Mouse (Mus musculus) left cerebral cortex, adult 2 months (tissue): ENCODE data around the gene Dnajc30. TPM values are rescaled to one million over a fixed set of nuclear protein-coding genes. Genes with fewer than 3 reads are reported as not detected.
"Not testable (repeated sequence)": the region's sequence is repeated elsewhere in the genome, so short reads cannot be mapped to it uniquely, and the experiment has no call there.

ENCODE experiments used
- DNase-seq, 2 experiments: peaks; one replicate each; pipeline ENCODE4 v3.0.0; 2021 to 2022; ENCODE audit warnings: low spot score in 2 of 2, mixed read lengths in 1 of 2; ENCODE audit errors: extremely low spot score in 1 of 2
- H3K27ac ChIP-seq: fragments of 200-600 bp; 2 replicates; pipeline ENCODE4 v1.8.1; 2022
- H3K4me3 ChIP-seq: fragments of 200-600 bp; 2 replicates; pipeline ENCODE4 v1.8.1; 2022
- CTCF ChIP-seq: fragments of 200-600 bp; IDR thresholded peaks from 2 replicates; pipeline ENCODE4 v1.8.1; 2022; ENCODE audit warnings: antibody characterized with exemption, mild to moderate bottlenecking, moderate library complexity
- intact Hi-C: fragments of 180-260 bp; cut with DNase I; formaldehyde crosslinking; loops from one replicate; pipeline ENCODE4 v1.15.1; 2025
- total RNA-seq, 2 experiments: library from RNA; stranded (reverse); gene quantifications; 2 replicates each; pipeline ENCODE4 v1.2.3; 2021

Gene Dnajc30
- total RNA-seq, 2 experiments from 2014 or later = 38.6 to 41.7 TPM

DNA sequence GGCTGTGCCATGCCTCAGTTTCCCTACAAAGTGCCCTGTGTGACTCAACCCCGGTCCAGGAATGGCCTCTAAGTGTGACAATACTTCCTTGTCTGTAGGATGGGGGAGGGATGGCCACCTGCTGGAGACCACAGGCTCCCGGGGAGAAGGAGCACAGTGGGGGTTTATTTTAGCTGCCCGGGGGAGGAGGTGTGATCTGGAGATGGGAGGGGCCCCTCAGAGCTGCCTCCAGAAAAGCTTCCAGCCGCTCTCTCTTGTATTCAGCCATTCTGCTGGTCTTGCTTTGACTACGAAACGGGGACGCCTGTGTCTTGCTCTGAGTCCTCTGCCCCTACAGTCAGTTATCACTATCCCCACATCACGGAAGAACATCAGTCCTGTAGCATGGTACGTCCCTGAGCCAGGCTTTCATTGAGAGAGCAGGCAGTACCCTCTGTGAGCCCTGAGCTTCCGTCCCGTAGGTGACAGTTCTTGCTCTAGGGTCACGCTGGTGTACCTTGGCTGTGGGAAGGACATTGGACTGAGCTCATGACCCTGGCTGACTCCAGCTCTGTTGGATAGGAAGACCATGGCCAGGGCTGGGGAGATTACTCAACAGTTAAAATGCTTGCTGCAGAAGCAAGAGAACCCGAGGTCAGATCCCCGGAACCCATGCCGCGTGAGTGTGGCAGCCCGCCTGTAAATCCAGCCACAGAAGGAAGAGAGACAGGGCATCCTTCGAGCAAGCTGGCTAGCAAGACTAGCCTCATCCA, 28.2 kb upstream of the Dnajc30 start:
- peak; percentile 5 for TF ChIP-seq CTCF
- Histone ChIP-seq H3K27ac (peak overlapping the region; percentile 91), H3K4me3 (no peak overlapping the region)
- intact Hi-C loops = no loop called here
- peak; percentile 49 to 71 for DNase-seq

DNA sequence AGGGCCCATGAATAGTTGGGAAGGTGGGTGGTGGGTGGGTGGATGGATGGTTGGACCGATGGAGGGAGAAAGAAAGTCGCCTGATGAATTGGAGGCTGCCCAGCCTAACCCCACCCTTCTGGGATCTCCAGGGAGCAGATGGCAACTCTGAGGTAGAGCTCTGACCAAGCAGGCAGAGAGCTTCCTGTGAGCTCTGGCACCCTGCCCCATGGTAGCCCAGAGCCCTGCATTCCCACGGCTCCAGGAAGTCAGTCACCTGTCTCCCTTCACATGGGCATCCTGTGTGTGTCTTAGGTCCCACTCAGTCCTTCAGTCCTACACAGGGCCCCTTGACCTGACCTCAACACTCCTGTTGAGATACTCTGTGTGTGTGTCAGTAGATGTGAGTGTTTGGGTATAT, 26.1 kb upstream of the Dnajc30 start:
- DNase-seq = no peak
- Histone ChIP-seq H3K4me3 (no peak overlapping the region), H3K27ac (peak overlapping the region; percentile 91)
- intact Hi-C loops = no loop called here
- no peak for TF ChIP-seq CTCF

DNA sequence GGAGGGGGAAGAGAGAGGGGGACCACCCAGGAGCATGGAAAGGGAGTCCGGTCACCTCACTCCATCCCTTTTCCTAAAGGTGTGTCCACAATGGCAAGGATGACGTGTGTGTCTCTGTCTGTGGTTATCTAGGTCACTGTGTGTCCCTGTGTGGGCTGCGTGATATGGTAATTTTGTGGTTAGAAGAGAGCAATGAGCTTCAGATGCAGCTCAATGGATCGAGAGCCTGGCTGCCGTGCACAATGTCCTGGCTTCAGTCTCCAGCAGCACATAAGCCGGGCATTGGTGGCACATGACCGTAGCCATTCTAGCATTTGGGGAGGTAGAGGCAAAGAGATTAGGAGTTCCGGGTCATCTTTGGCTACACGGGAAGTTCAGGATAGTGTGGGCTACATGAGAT, 24.5 kb upstream of the Dnajc30 start:
- Histone ChIP-seq H3K27ac (peak overlapping the region; percentile 95), H3K4me3 (no peak overlapping the region)
- DNase-seq = no peak
- TF ChIP-seq CTCF = no peak
- intact Hi-C loops = no loop called here

DNA sequence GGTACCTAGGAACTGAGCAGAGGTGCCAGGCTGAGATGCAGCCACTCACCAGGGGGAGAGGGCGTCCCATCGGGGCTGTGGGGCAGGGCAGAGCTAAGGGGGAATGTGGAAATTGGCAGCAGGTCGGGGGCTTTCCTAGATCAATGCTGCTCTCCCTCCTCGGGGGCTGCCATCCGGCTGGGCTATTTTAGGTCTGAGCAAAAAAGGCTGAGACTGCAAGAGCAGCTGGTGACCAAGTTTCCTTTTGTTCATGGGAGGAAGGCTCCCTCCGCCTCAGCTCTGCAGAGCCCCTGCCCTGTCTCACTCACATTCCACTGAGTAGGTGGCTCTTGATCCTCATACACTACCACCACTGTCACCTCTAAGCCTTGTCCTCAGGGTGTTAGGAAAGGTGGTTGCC, 23.9 kb upstream of the Dnajc30 start:
- H3K4me3 ChIP-seq = no peak overlapping the region; the same call in 1 of the 2 replicates
- intact Hi-C loops = loop anchor here (1.0 kb wide), 1 partner anchor 14 kb away; no protein-coding TSS in a partner anchor
- DNase-seq = no peak
- peak overlapping the region; percentile 95 for H3K27ac ChIP-seq
- TF ChIP-seq CTCF = no peak

DNA sequence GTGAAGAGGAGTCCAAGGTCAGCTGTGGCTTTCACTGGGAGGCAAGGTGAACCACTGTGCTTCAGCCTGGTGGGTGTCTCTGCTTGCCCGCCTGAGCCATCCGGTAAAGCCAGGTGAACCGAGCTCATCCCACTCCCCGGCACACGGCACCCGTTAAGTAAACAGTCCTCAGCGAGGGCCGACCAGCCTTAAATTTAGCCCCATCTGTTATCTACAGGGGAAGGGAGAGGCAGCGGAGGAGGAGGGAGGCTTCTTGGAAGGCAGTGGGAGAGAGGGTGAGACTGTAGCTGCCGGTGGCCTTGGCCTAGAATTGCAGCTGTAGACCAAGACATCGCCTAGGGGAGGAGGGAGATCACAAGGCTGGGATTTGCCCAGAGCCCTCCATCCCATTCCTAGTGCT, 23.2 kb upstream of the Dnajc30 start:
- intact Hi-C loops = loop anchor here (1.0 kb wide), 1 partner anchor 14 kb away; no protein-coding TSS in a partner anchor
- Histone ChIP-seq H3K27ac (peak overlapping the region; percentile 95), H3K4me3 (no peak overlapping the region; the same call in 1 of the 2 replicates)
- DNase-seq = peak in 1 of 2 experiments; percentile 60
- TF ChIP-seq CTCF = no peak

DNA sequence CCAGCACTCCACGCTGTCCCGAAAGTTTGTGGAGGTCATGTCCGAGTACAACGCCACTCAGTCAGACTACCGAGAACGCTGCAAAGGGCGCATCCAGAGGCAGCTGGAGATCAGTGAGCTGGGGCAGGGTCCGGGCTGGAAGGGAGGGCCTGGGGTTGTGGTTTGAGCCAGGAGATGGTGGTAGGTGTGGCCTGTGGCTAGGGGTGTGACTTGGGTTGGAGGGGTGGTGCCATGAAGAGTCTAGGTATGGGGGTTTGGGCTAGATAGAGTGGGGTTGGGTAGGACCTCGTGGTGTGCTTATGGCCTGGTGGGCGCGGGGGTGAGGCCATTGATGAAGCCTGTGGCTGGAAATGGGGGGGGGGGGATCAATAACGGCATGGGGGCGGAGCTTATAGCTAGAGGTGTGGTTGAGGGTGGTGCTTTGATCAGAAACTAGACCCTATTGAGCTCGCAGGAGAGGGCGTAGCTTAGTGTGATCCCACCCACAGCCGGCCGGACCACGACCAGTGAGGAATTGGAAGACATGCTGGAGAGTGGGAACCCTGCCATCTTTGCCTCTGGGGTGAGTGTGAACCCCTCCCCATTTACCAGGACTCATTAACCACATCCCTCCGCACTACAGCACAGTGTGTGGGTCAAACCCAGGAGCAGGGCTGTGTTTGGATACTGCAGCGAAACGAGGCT, 21.8 kb upstream of the Dnajc30 start:
- no peak for DNase-seq
- TF ChIP-seq CTCF = no peak
- no peak overlapping the region for H3K4me3 ChIP-seq
- intact Hi-C loops = no loop called here
- peak overlapping the region; percentile 95 for H3K27ac ChIP-seq

DNA sequence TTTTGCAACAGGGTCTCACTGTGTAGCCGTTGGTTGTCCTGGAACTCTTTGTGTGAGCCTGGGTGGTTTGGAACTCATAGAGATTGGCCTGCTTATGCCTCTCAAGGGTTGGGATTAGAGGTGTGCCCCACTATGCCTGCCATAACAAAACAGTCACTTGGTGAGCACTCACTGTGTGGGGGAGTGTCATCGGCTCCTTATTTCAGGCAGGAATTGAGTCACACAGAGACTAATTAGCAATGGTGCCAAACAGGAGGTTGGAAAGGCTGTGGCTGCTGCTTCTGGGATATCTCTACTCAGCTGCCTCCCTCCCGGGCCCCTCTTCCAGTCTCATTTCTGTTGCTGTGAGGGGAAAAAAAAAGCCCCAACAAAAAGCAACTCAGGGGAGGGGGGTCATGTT, 19.4 kb upstream of the Dnajc30 start:
- Histone ChIP-seq H3K4me3 (no peak overlapping the region), H3K27ac (peak overlapping the region; percentile 32; the same call in 1 of the 2 replicates)
- intact Hi-C loops = no loop called here
- DNase-seq = no peak
- no peak for TF ChIP-seq CTCF

DNA sequence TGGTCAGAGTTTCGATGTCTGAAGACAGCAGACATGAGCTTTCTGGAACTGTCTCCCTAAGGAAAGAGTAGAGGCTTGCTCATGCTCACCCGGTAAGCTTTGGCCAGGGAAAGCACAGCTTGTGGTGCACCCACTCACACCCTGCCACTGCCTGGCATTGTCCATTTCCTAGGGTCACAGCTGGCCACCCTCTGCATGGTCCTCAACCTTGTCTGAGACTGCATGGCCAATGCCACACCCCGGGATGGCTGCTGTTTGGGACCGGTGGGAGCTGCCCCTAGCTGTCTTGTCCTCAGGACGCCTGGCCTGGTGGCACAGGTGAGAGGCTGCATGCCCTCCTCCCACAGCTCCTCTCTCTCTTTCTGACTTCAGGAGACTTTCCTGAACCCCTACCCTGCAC, 15.5 kb upstream of the Dnajc30 start:
- Histone ChIP-seq H3K27ac (no peak overlapping the region), H3K4me3 (no peak overlapping the region)
- no peak for TF ChIP-seq CTCF
- DNase-seq = no peak
- intact Hi-C loops = no loop called here

DNA sequence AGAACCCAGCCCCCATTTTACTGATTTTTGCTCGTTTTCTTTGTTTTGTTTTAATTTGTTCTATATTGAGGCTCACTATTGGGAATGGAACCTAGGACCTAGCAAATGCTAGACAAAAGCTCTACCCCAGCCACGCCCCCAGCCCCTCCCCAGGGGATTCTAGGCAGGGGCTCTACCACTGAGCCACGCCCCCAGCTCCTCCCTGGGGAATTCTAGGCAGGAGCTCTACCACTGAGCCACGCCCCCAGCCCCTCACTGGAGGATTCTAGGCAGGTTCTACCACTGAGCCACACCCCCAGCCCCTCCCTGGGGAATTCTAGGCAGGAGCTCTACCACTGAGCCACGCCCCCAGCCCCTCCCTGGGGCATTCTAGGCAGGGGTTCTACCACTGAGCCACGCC, 14.7 kb upstream of the Dnajc30 start:
- DNase-seq, intact Hi-C loops, H3K27ac ChIP-seq, H3K4me3 ChIP-seq: not testable (repeated sequence)

DNA sequence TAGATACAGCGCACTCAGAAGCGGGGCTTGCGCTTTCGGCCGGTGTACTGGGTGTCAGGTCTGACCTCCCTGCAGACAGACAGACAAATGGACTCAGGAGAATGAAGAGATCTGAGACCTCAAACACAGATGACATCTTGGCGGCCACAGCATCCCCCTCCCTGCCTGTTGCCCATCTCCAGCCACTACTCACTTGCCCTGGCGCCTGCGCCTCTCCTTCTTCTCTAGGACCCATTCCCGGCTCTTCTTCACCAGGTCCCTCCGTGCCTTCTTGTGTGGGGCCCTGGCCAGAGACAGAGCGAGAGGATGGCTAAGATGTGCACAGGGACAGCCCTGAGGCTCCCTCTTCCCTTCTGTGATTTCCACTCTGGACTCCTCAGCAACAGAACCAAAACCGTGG, 10.6 kb upstream of the Dnajc30 start:
- H3K4me3 ChIP-seq = no peak overlapping the region
- H3K27ac ChIP-seq = peak overlapping the region; percentile 24; the same call in 1 of the 2 replicates
- no peak for DNase-seq
- TF ChIP-seq CTCF = no peak
- intact Hi-C loops = no loop called here

DNA sequence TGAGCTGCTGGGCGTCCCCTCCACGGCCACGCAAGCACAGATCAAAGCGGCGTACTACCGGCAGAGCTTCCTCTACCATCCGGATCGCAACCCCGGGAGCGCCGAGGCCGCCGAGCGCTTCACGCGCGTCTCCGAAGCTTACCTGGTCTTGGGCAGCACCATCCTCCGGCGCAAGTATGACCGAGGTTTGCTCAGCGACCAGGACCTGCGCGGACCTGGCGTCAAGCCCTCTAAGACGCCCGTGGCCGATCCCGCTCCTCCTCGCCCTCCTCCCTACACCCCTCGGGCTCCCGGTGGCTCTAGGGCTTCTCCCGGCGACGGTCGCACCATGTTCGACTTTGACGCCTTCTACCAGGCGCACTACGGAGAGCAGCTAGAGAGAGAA, 372 bp downstream of the Dnajc30 start:
- H3K4me3 ChIP-seq = peak overlapping the region; percentile 71
- no peak for TF ChIP-seq CTCF
- intact Hi-C loops = loop anchor here (5.0 kb wide), 1 partner anchor 47 kb away; no protein-coding TSS in a partner anchor
- peak overlapping the region; percentile 92 for H3K27ac ChIP-seq
- DNase-seq = no peak

DNA sequence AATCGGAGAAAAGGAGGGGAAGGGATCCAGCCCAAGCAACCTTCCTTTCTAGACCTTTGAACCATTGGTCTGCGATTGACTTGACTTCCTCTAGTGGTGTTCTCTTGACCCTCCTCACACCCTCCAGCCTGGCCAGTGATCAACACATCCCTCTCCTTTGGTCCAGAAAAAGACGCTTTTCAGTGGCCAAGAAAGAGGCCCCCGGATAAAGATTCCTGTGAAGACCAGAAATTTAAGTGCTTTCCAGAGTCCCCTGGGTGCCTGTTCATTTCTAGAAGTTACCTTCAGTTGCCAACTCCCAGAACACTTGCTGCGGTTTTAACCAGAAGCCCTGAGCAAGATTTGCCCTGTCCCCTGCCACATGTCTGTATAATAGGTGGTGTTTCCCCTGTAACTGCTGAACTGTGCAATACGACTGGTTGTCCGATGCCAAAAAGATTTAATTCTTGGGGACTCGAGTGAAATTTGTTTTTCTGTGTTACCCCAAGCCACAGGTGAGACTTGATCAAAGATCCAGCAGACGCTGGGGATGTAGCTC, 976 bp downstream of the Dnajc30 start, which contains the start of gene Bud23:
Gene Bud23 (minus strand): TSS at position 51 of the 538 bp plus-strand sequence.
- peak within 1 kb of the TSS; percentile 92 for H3K27ac ChIP-seq
- intact Hi-C loops = loop anchor here (5.0 kb wide), 1 partner anchor 48 kb away; no protein-coding TSS in a partner anchor
- H3K4me3 ChIP-seq = peak within 1 kb of the TSS; percentile 71
- DNase-seq = not testable (repeated sequence)
